Mouse (Mus musculus): ENCODE results near the gene Dctn2.
"Not testable (repeated sequence)": the region's sequence is repeated elsewhere in the genome, so short reads cannot be mapped to it uniquely, and the experiment has no call there.

Dctn2 gene

GRCm38 (mm10) chr10:127289573-127290191, 23.5 kb downstream of the Dctn2 start:
- peak; percentile 90 for DNase-seq

- DNase-seq: peak; percentile 100
These were observed 24.2 kb downstream of the Dctn2 start for GRCm38 (mm10) chr10:127290307-127290929.

- DNase-seq: peak; percentile 82
These were observed 25.0 kb downstream of the Dctn2 start for GRCm38 (mm10) chr10:127290930-127291880.

GRCm38 (mm10) chr10:127291881-127292638, 25.9 kb downstream of the Dctn2 start:
- DNase-seq: no peak

- no peak for DNase-seq
These were observed 26.9 kb downstream of the Dctn2 start for GRCm38 (mm10) chr10:127292987-127293538.

- DNase-seq: no peak
These were observed 27.5 kb downstream of the Dctn2 start for GRCm38 (mm10) chr10:127293590-127294113.

GRCm38 (mm10) chr10:127294895-127295510, 28.8 kb downstream of the Dctn2 start:
- DNase-seq: no peak

GRCm38 (mm10) chr10:127295986-127296794, 30.0 kb downstream of the Dctn2 start:
- no peak for DNase-seq

GRCm38 (mm10) chr10:127297015-127297871, 31.1 kb downstream of the Dctn2 start:
- no peak for DNase-seq

GRCm38 (mm10) chr10:127300361-127300760, 34.2 kb downstream of the Dctn2 start:
- DNase-seq: no peak

GRCm38 (mm10) chr10:127303136-127303535, 37.0 kb downstream of the Dctn2 start:
- DNase-seq: no peak

- not testable (repeated sequence) for DNase-seq
These were observed 43.0 kb downstream of the Dctn2 start for GRCm38 (mm10) chr10:127309167-127309566.

GRCm38 (mm10) chr10:127310523-127311475, 44.6 kb downstream of the Dctn2 start:
- peak; percentile 53 for DNase-seq

- DNase-seq: peak; percentile 95
These were observed 45.5 kb downstream of the Dctn2 start, which contains the start of gene Mars for GRCm38 (mm10) chr10:127311476-127312355. Mars (minus strand) TSS chr10:127311786.

- peak; percentile 92 for DNase-seq
These were observed 46.1 kb downstream of the Dctn2 start for GRCm38 (mm10) chr10:127312356-127312676.

- peak; percentile 44 for DNase-seq
These were observed 46.7 kb downstream of the Dctn2 start for GRCm38 (mm10) chr10:127312858-127313257.

- not testable (repeated sequence) for DNase-seq
These were observed 47.3 kb downstream of the Dctn2 start for GRCm38 (mm10) chr10:127313516-127313915.

- DNase-seq: not testable (repeated sequence)
These were observed 48.8 kb downstream of the Dctn2 start for GRCm38 (mm10) chr10:127314950-127315349.
